Mouse (Mus musculus): ENCODE results near the gene Acsbg1. TPM values are rescaled to one million over a fixed set of nuclear protein-coding genes. Genes with fewer than 3 reads are reported as not detected.
"Not testable (repeated sequence)": the region's sequence is repeated elsewhere in the genome, so short reads cannot be mapped to it uniquely, and the experiment has no call there.

Gene Acsbg1
- polyA plus RNA-seq, 1 experiment from 2014 or later = 0.10 TPM

GRCm38 (mm10) chr9:54700746-54701145, 39.1 kb upstream of the Acsbg1 start:
- no peak overlapping the region for H3K9ac ChIP-seq (replicated peaks; ENCODE audit: low read depth)
- peaks cover 3% of the 10 kb centered on the region; the same call in 1 of the 2 replicates for H3K4me1 ChIP-seq (ENCODE audit: insufficient read depth, low read depth, low read length)
- no peaks in the 10 kb centered on the region for H3K36me3 ChIP-seq (ENCODE audit: insufficient read depth, low read length)
- H3K4me3 ChIP-seq (ENCODE audit: low read depth, low read length) = no peak overlapping the region
- H3K27ac ChIP-seq (ENCODE audit: low read length) = no peak overlapping the region
- no peak for ATAC-seq
- H3K4me2 ChIP-seq (replicated peaks; ENCODE audit: low read depth, low read length) = peak overlapping the region; percentile 82
- H3K27me3 ChIP-seq (replicated peaks; ENCODE audit: insufficient read depth, low read length) = no peaks in the 10 kb centered on the region
- WGBS = 70% methylated on average over 7 of the region's 7 CpGs
- DNase-seq (ENCODE audit: low spot score) = no peak
- no peak for TF ChIP-seq CTCF (IDR thresholded peaks at IDR 0.05)
- no peak for TF ChIP-seq EP300 (IDR thresholded peaks at IDR 0.05)
- H3K9me3 ChIP-seq (ENCODE audit: low read length) = no peaks in the 10 kb centered on the region

- Histone ChIP-seq H3K27me3 (replicated peaks; ENCODE audit: insufficient read depth, low read length) (no peaks in the 10 kb centered on the region), H3K27ac (ENCODE audit: low read length) (0 out of 2 replicates have a peak overlapping the region, but pooled peaks have one; percentile 22), H3K36me3 (ENCODE audit: insufficient read depth, low read length) (no peaks in the 10 kb centered on the region), H3K4me3 (ENCODE audit: low read depth, low read length) (peak overlapping the region; percentile 71), H3K9me3 (ENCODE audit: low read length) (no peaks in the 10 kb centered on the region), H3K4me1 (ENCODE audit: insufficient read depth, low read depth, low read length) (peaks cover 3% of the 10 kb centered on the region; the same call in 1 of the 2 replicates), H3K9ac (replicated peaks; ENCODE audit: low read depth) (peak overlapping the region; percentile 57), H3K4me2 (replicated peaks; ENCODE audit: low read depth, low read length) (peak overlapping the region; percentile 82)
- peak; percentile 28 for DNase-seq (ENCODE audit: low spot score)
- no peak for TF ChIP-seq EP300 (IDR thresholded peaks at IDR 0.05)
- no peak for TF ChIP-seq CTCF (IDR thresholded peaks at IDR 0.05)
- no peak for ATAC-seq
- 7% methylated on average over 9 of the region's 9 CpGs for WGBS
Measured at GRCm38 (mm10) chr9:54700174-54700475, 38.5 kb upstream of the Acsbg1 start.

DNA sequence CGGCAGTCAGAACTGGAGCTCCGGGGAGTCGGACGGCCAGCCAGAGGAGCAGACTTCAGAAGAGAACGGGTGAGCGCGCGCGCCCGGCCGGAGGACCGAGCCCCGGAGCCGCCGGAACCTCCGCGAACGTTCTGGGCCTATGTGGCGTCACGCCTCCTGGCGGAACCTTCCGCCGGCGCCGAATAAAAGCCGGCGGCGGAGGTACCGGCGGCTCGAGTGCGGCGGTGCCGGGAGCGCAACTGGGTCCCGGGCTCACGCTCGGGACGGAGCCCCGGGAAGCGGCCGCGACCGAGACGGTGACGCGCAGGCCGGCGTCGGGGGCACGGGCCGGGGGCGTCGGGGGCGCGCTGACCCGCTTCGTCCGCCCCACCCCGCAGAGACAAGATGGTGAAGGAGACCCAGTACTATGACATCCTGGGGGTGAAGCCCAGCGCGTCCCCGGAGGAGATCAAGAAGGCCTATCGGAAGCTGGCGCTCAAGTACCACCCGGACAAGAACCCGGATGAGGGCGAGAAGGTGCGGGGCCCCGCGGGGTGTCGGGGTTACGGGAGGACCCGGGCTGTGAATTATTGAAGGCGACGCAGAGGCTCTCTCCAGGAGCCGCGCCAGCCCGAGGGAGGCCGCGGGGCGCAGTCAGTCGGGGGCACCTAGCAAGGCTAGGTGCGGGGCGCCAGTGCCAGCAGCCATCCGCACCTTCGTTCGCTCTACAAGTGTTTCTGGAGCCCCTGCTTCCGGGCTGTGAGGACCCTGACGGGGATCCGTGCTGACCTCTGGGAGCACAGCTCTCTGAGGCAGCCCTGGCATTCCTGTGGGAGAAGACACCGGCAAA, 37.9 kb upstream of the Acsbg1 start:
- Histone ChIP-seq H3K36me3 (ENCODE audit: insufficient read depth, low read length) (no peaks in the 10 kb centered on the region), H3K4me2 (replicated peaks; ENCODE audit: low read depth, low read length) (peak overlapping the region; percentile 82), H3K9me3 (ENCODE audit: low read length) (no peaks in the 10 kb centered on the region), H3K9ac (replicated peaks; ENCODE audit: low read depth) (peak overlapping the region; percentile 57), H3K27me3 (replicated peaks; ENCODE audit: insufficient read depth, low read length) (no peaks in the 10 kb centered on the region), H3K4me1 (ENCODE audit: insufficient read depth, low read depth, low read length) (peaks cover 3% of the 10 kb centered on the region; the same call in 1 of the 2 replicates), H3K27ac (ENCODE audit: low read length) (peak overlapping the region; percentile 22; the same call in 1 of the 2 replicates), H3K4me3 (ENCODE audit: low read depth, low read length) (peak overlapping the region; percentile 71)
- 1% methylated on average over 90 of the region's 92 CpGs for WGBS
- peak; percentile 87 for DNase-seq (ENCODE audit: low spot score)
- TF ChIP-seq EP300 (IDR thresholded peaks at IDR 0.05) = no peak
- TF ChIP-seq CTCF (IDR thresholded peaks at IDR 0.05) = no peak; the same call in 1 of the 2 replicates
- ATAC-seq = peak; percentile 84

DNA sequence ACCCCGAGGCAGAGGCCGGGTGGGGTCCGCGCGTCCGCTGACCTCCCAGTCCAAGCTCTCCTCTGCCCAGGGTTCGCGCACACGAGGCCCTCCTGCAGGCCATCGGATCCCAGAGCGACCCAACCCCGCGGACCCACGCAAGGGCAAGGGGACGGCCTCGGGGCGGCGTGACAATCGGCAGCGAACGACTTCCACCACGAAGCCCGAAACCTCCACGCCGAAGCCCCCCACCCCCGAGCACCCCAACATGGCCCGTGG, 37.3 kb upstream of the Acsbg1 start:
- 6% methylated on average over 27 of the region's 27 CpGs for WGBS
- H3K27me3 ChIP-seq (replicated peaks; ENCODE audit: insufficient read depth, low read length) = no peaks in the 10 kb centered on the region
- H3K4me3 ChIP-seq (ENCODE audit: low read depth, low read length) = peak overlapping the region; percentile 71
- no peak for DNase-seq (ENCODE audit: low spot score)
- no peak overlapping the region for H3K27ac ChIP-seq (ENCODE audit: low read length)
- H3K36me3 ChIP-seq (ENCODE audit: insufficient read depth, low read length) = no peaks in the 10 kb centered on the region
- peak overlapping the region; percentile 82 for H3K4me2 ChIP-seq (replicated peaks; ENCODE audit: low read depth, low read length)
- TF ChIP-seq CTCF (IDR thresholded peaks at IDR 0.05) (no peak), EP300 (IDR thresholded peaks at IDR 0.05) (no peak)
- H3K9ac ChIP-seq (replicated peaks; ENCODE audit: low read depth) = peak overlapping the region; percentile 57
- H3K4me1 ChIP-seq (ENCODE audit: insufficient read depth, low read depth, low read length) = peaks cover 3% of the 10 kb centered on the region; the same call in 1 of the 2 replicates
- H3K9me3 ChIP-seq (ENCODE audit: low read length) = no peaks in the 10 kb centered on the region
- ATAC-seq = peak; percentile 37

GRCm38 (mm10) chr9:54698318-54699086, 36.8 kb upstream of the Acsbg1 start, which contains the start of gene Dnaja4:
Gene Dnaja4, plus strand, starts transcription at chr9:54698873.
- peak; percentile 22; the same call in 1 of the 2 replicates for ATAC-seq
- TF ChIP-seq EP300 (IDR thresholded peaks at IDR 0.05) (no peak), CTCF (IDR thresholded peaks at IDR 0.05) (no peak)

DNA sequence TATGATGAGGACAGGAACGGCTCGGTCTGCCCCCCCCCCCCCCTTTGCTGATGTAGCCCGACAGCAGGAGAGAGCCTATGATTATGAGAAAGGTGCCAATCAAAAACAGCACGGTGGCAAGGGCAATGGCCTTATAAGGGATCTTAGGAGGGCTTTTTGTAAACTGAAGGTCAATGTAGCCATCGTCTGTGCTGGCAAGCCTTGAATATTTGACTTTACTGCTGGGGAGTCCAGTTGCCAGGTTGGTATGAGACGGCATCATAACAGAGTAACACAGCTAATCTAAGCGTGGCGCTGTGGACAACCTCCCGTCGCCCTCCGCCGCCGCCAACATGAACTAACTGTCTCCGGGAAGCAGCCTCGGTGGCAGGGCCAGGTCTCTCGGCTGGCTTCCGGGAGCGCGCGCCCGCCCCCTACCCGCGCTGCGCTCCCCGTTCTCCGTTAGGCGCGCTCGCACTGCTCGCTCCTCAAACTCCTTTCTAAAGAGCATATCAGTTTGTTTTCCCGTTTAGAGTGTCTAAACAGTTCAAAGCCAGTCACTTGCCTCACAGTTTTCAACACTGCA, 29.7 kb upstream of the Acsbg1 start:
- peak; percentile 25; the same call in 1 of the 2 replicates for ATAC-seq
- H3K9me3 ChIP-seq (ENCODE audit: low read length); DNase-seq (ENCODE audit: low spot score); H3K4me1 ChIP-seq (ENCODE audit: insufficient read depth, low read depth, low read length); H3K27me3 ChIP-seq (replicated peaks; ENCODE audit: insufficient read depth, low read length); H3K27ac ChIP-seq (ENCODE audit: low read length); H3K36me3 ChIP-seq (ENCODE audit: insufficient read depth, low read length): not testable (repeated sequence)
- 4% methylated on average over 31 of the region's 31 CpGs for WGBS
- Histone ChIP-seq H3K4me3 (ENCODE audit: low read depth, low read length) (peak overlapping the region; percentile 17; the same call in 1 of the 2 replicates), H3K9ac (replicated peaks; ENCODE audit: low read depth) (0 out of 2 replicates have a peak overlapping the region, but pooled peaks have one; percentile 6), H3K4me2 (replicated peaks; ENCODE audit: low read depth, low read length) (peak overlapping the region; percentile 51)
- peak; percentile 25; the same call in 1 of the 2 replicates for TF ChIP-seq CTCF (IDR thresholded peaks at IDR 0.05)

More at GRCm38 (mm10) chr9:54698318-54699086, 36.8 kb upstream of the Acsbg1 start, which contains the start of gene Dnaja4:
- H3K27ac ChIP-seq (ENCODE audit: low read length) = peak within 1 kb of the TSS; percentile 22; the same call in 1 of the 2 replicates
- H3K4me3 ChIP-seq (ENCODE audit: low read depth, low read length) = peak within 1 kb of the TSS; percentile 71
- H3K9ac ChIP-seq (replicated peaks; ENCODE audit: low read depth) = peak within 1 kb of the TSS; percentile 57
- 54% methylated on average over 17 of the region's 17 CpGs for WGBS
- peak within 1 kb of the TSS; percentile 82 for H3K4me2 ChIP-seq (replicated peaks; ENCODE audit: low read depth, low read length)
- H3K4me1 ChIP-seq (ENCODE audit: insufficient read depth, low read depth, low read length) = peaks cover 3% of the 10 kb centered on the region; the same call in 1 of the 2 replicates
- no peaks in the 10 kb centered on the region for H3K9me3 ChIP-seq (ENCODE audit: low read length)
- H3K36me3 ChIP-seq (ENCODE audit: insufficient read depth, low read length) = no peaks in the 10 kb centered on the region
- peak; percentile 20 for DNase-seq (ENCODE audit: low spot score)
- no peaks in the 10 kb centered on the region for H3K27me3 ChIP-seq (replicated peaks; ENCODE audit: insufficient read depth, low read length)

- not testable (repeated sequence) for H3K9me3 ChIP-seq (ENCODE audit: low read length); DNase-seq (ENCODE audit: low spot score); H3K36me3 ChIP-seq (ENCODE audit: insufficient read depth, low read length); H3K4me3 ChIP-seq (ENCODE audit: low read depth, low read length); H3K4me1 ChIP-seq (ENCODE audit: insufficient read depth, low read depth, low read length); H3K9ac ChIP-seq (replicated peaks; ENCODE audit: low read depth); H3K27ac ChIP-seq (ENCODE audit: low read length); H3K27me3 ChIP-seq (replicated peaks; ENCODE audit: insufficient read depth, low read length); ATAC-seq; H3K4me2 ChIP-seq (replicated peaks; ENCODE audit: low read depth, low read length)
- WGBS = 73% methylated on average over 2 of the region's 2 CpGs
Measured at GRCm38 (mm10) chr9:54690697-54691096, 29.0 kb upstream of the Acsbg1 start.
